In the genomic region with DNA sequence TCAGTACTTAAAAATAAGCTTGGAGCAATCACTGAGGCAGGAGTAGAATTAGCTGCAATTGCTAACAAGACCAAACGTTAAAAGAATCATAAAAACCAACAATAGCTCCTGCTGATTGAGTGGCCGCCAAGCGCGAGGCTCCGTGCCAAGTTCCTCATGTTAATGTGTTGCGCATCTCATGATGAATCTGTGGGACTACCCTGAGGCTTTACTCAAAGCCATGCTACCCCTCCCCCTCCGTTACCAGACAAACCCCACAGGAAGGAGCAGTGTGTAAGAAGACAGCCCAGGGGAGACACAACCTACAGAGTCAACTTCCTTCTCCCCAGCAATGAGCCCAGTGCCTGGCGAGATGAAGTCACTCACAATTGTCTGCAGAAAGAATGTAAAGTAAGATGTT, we compare ENCODE assay signal across 8 mouse cellular contexts. TPM values are rescaled to one million over a fixed set of nuclear protein-coding genes. Genes with fewer than 3 reads are reported as not detected.
A peak's percentile ranks its signal among the peaks of the same experiment; 100 is the strongest.
DNase-seq lines count a peak whose midpoint lies in the region; ATAC-seq and TF ChIP-seq lines count a peak whose summit lies in the region.

No protein-coding gene starts in this region.

- DNase-seq in forebrain, embryonic 14.5 days (ENCODE audit: low spot score) = peak; percentile 79
- no peak for DNase-seq in forebrain, embryonic 11.5 days (ENCODE audit: low spot score)
- DNase-seq in midbrain, embryonic 14.5 days = peak; percentile 63
- peak; percentile 51 for DNase-seq in hindbrain, postnatal 0 days (ENCODE audit: low spot score)
- DNase-seq in adrenal gland, postnatal 25 days = no peak

- H3K4me1 ChIP-seq in forebrain, embryonic 14.5 days (ENCODE audit: control insufficient read depth, insufficient read depth, low read length) = peaks cover 16% of the 10 kb centered on the region
- H3K4me1 ChIP-seq in forebrain, embryonic 11.5 days (replicated peaks; ENCODE audit: control insufficient read depth, insufficient read depth, low read length) = peaks cover 4% of the 10 kb centered on the region; the same call in 1 of the 2 replicates
- peaks cover 3% of the 10 kb centered on the region; the same call in 1 of the 2 replicates for H3K4me1 ChIP-seq in midbrain, embryonic 14.5 days (ENCODE audit: control insufficient read depth, insufficient read depth, low read length)
- H3K4me1 ChIP-seq in midbrain, embryonic 13.5 days (replicated peaks) = peaks cover 7% of the 10 kb centered on the region; the same call in 1 of the 2 replicates
- H3K4me1 ChIP-seq in hindbrain, postnatal 0 days (ENCODE audit: insufficient read depth, low read length) = peaks cover 8% of the 10 kb centered on the region; the same call in 1 of the 2 replicates
- peaks cover 28% of the 10 kb centered on the region for H3K4me1 ChIP-seq in neural tube, embryonic 13.5 days (replicated peaks)
- no peaks in the 10 kb centered on the region for H3K4me1 ChIP-seq in midbrain, embryonic 16.5 days (ENCODE audit: control insufficient read depth, insufficient read depth, low read length)

- TF ChIP-seq CTCF in hindbrain, postnatal 0 days (IDR thresholded peaks at IDR 0.05; ENCODE audit: low read depth) = no peak

- ATAC-seq in forebrain, embryonic 14.5 days = peak; percentile 56
- ATAC-seq in forebrain, embryonic 11.5 days (replicated peaks; ENCODE audit: low FRiP score) = no peak
- ATAC-seq in midbrain, embryonic 14.5 days (ENCODE audit: low FRiP score, low TSS enrichment) = no peak
- no peak for ATAC-seq in midbrain, embryonic 13.5 days
- ATAC-seq in hindbrain, postnatal 0 days = no peak
- no peak for ATAC-seq in neural tube, embryonic 13.5 days (ENCODE audit: low read depth)
- ATAC-seq in midbrain, embryonic 16.5 days = no peak

- no peak overlapping the region for H3K4me3 ChIP-seq in forebrain, embryonic 14.5 days (ENCODE audit: low read depth, low read length)
- no peak overlapping the region for H3K4me3 ChIP-seq in forebrain, embryonic 11.5 days (ENCODE audit: low read depth, low read length)
- H3K4me3 ChIP-seq in midbrain, embryonic 14.5 days (replicated peaks; ENCODE audit: low read depth, low read length) = no peak overlapping the region
- H3K4me3 ChIP-seq in midbrain, embryonic 13.5 days (replicated peaks) = no peak overlapping the region
- H3K4me3 ChIP-seq in hindbrain, postnatal 0 days (ENCODE audit: low read length) = no peak overlapping the region
- no peak overlapping the region for H3K4me3 ChIP-seq in neural tube, embryonic 13.5 days
- H3K4me3 ChIP-seq in midbrain, embryonic 16.5 days (ENCODE audit: low read depth, low read length) = no peak overlapping the region

- H3K27ac ChIP-seq in forebrain, embryonic 14.5 days (ENCODE audit: low read depth, low read length) = no peak overlapping the region
- H3K27ac ChIP-seq in forebrain, embryonic 11.5 days (ENCODE audit: low read depth, low read length) = no peak overlapping the region
- H3K27ac ChIP-seq in midbrain, embryonic 14.5 days (replicated peaks; ENCODE audit: low read depth, low read length) = no peak overlapping the region
- no peak overlapping the region; the same call in 1 of the 2 replicates for H3K27ac ChIP-seq in midbrain, embryonic 13.5 days
- H3K27ac ChIP-seq in hindbrain, postnatal 0 days = no peak overlapping the region
- peak overlapping the region; percentile 33; the same call in 1 of the 2 replicates for H3K27ac ChIP-seq in neural tube, embryonic 13.5 days (replicated peaks)
- no peak overlapping the region for H3K27ac ChIP-seq in midbrain, embryonic 16.5 days (ENCODE audit: low read length)

- WGBS in forebrain, embryonic 14.5 days = 45% methylated on average over 8 of the region's 8 CpGs
- WGBS in forebrain, embryonic 11.5 days = 81% methylated on average over 8 of the region's 8 CpGs
- WGBS in midbrain, embryonic 14.5 days = 51% methylated on average over 8 of the region's 8 CpGs
- 63% methylated on average over 8 of the region's 8 CpGs for WGBS in midbrain, embryonic 13.5 days
- 28% methylated on average over 8 of the region's 8 CpGs for WGBS in hindbrain, postnatal 0 days
- WGBS in neural tube, embryonic 13.5 days = 24% methylated on average over 8 of the region's 8 CpGs
- 55% methylated on average over 8 of the region's 8 CpGs for WGBS in midbrain, embryonic 16.5 days

- no peaks in the 10 kb centered on the region for H3K27me3 ChIP-seq in forebrain, embryonic 14.5 days (replicated peaks; ENCODE audit: control insufficient read depth, insufficient read depth, low read length)
- H3K27me3 ChIP-seq in forebrain, embryonic 11.5 days (ENCODE audit: control insufficient read depth, insufficient read depth, low read length) = no peaks in the 10 kb centered on the region
- no peaks in the 10 kb centered on the region for H3K27me3 ChIP-seq in midbrain, embryonic 14.5 days (ENCODE audit: control insufficient read depth, insufficient read depth, low read length)
- H3K27me3 ChIP-seq in midbrain, embryonic 13.5 days = no peaks in the 10 kb centered on the region
- H3K27me3 ChIP-seq in hindbrain, postnatal 0 days (ENCODE audit: insufficient read depth, low read length) = no peaks in the 10 kb centered on the region
- no peaks in the 10 kb centered on the region for H3K27me3 ChIP-seq in neural tube, embryonic 13.5 days
- H3K27me3 ChIP-seq in midbrain, embryonic 16.5 days (ENCODE audit: control insufficient read depth, insufficient read depth, low read depth, low read length) = no peaks in the 10 kb centered on the region

- H3K4me2 ChIP-seq in forebrain, embryonic 14.5 days (ENCODE audit: low read length) = no peak overlapping the region
- no peak overlapping the region for H3K4me2 ChIP-seq in forebrain, embryonic 11.5 days (ENCODE audit: low read depth, low read length, severe bottlenecking)
- H3K4me2 ChIP-seq in midbrain, embryonic 14.5 days (ENCODE audit: low read length) = no peak overlapping the region
- H3K4me2 ChIP-seq in midbrain, embryonic 13.5 days (replicated peaks) = no peak overlapping the region
- H3K4me2 ChIP-seq in hindbrain, postnatal 0 days (ENCODE audit: low read depth, low read length) = no peak overlapping the region
- no peak overlapping the region for H3K4me2 ChIP-seq in neural tube, embryonic 13.5 days
- H3K4me2 ChIP-seq in midbrain, embryonic 16.5 days (ENCODE audit: low read length) = no peak overlapping the region

- no peaks in the 10 kb centered on the region for H3K36me3 ChIP-seq in forebrain, embryonic 14.5 days (ENCODE audit: control insufficient read depth, insufficient read depth, low read length)
- H3K36me3 ChIP-seq in forebrain, embryonic 11.5 days (ENCODE audit: control insufficient read depth, insufficient read depth, low read length) = no peaks in the 10 kb centered on the region
- H3K36me3 ChIP-seq in midbrain, embryonic 14.5 days (ENCODE audit: control insufficient read depth, insufficient read depth, low read length) = no peaks in the 10 kb centered on the region
- no peaks in the 10 kb centered on the region for H3K36me3 ChIP-seq in midbrain, embryonic 13.5 days
- H3K36me3 ChIP-seq in hindbrain, postnatal 0 days (ENCODE audit: insufficient read depth, low read length) = no peaks in the 10 kb centered on the region
- no peaks in the 10 kb centered on the region for H3K36me3 ChIP-seq in neural tube, embryonic 13.5 days
- no peaks in the 10 kb centered on the region for H3K36me3 ChIP-seq in midbrain, embryonic 16.5 days (ENCODE audit: control insufficient read depth, insufficient read depth, low read length)

- no peak overlapping the region for H3K9ac ChIP-seq in forebrain, embryonic 14.5 days (ENCODE audit: low read length)
- H3K9ac ChIP-seq in forebrain, embryonic 11.5 days (ENCODE audit: low read length) = no peak overlapping the region
- H3K9ac ChIP-seq in midbrain, embryonic 14.5 days (replicated peaks; ENCODE audit: low read length) = no peak overlapping the region
- H3K9ac ChIP-seq in midbrain, embryonic 13.5 days (replicated peaks) = no peak overlapping the region
- no peak overlapping the region for H3K9ac ChIP-seq in hindbrain, postnatal 0 days (replicated peaks; ENCODE audit: low read length)
- no peak overlapping the region for H3K9ac ChIP-seq in neural tube, embryonic 13.5 days
- H3K9ac ChIP-seq in midbrain, embryonic 16.5 days (ENCODE audit: low read depth, low read length) = no peak overlapping the region

- H3K9me3 ChIP-seq in forebrain, embryonic 14.5 days (replicated peaks; ENCODE audit: control insufficient read depth, low read length) = no peaks in the 10 kb centered on the region
- H3K9me3 ChIP-seq in forebrain, embryonic 11.5 days (ENCODE audit: control insufficient read depth, low read length) = no peaks in the 10 kb centered on the region
- H3K9me3 ChIP-seq in midbrain, embryonic 14.5 days (ENCODE audit: control insufficient read depth, low read length) = no peaks in the 10 kb centered on the region
- no peaks in the 10 kb centered on the region for H3K9me3 ChIP-seq in midbrain, embryonic 13.5 days
- H3K9me3 ChIP-seq in hindbrain, postnatal 0 days (ENCODE audit: low read length) = no peaks in the 10 kb centered on the region
- H3K9me3 ChIP-seq in neural tube, embryonic 13.5 days = no peaks in the 10 kb centered on the region
- H3K9me3 ChIP-seq in midbrain, embryonic 16.5 days (replicated peaks; ENCODE audit: control insufficient read depth, low read length, poor library complexity, severe bottlenecking) = no peaks in the 10 kb centered on the region

RNA-seq across cellular contexts. Expression of gene Myrip, which starts 41.5 kb away (rescaled TPM):
- polyA plus RNA-seq in forebrain, embryonic 14.5 days (2014; fragmentation: Nextera tagmentation; extraction: Ambion mirVana) = 0.89 and 1.3 TPM in 2 replicates
- polyA plus RNA-seq in forebrain, embryonic 11.5 days (2014; fragmentation: Nextera tagmentation; extraction: Ambion mirVana) = 0.28 and 0.86 TPM in 2 replicates
- 3.8 and 5.4 TPM in 2 replicates for polyA plus RNA-seq in midbrain, embryonic 14.5 days (2014; fragmentation: Nextera tagmentation; extraction: Ambion mirVana)
- 2.5 and 4.1 TPM in 2 replicates for polyA plus RNA-seq in midbrain, embryonic 13.5 days (2015; fragmentation: Nextera tagmentation; extraction: Ambion mirVana)
- total RNA-seq in hindbrain, postnatal 0 days (2014; rRNA removed) = 22.4 and 22.8 TPM in 2 replicates
- 7.0 and 7.5 TPM in 2 replicates for polyA plus RNA-seq in hindbrain, postnatal 0 days (2015; fragmentation: Nextera tagmentation; extraction: Ambion mirVana)
- 3.6 and 4.5 TPM in 2 replicates for polyA plus RNA-seq in neural tube, embryonic 13.5 days (2015; fragmentation: Nextera tagmentation; extraction: Ambion mirVana)
- polyA plus RNA-seq in midbrain, embryonic 16.5 days (2015; fragmentation: Nextera tagmentation; extraction: Ambion mirVana) = 6.0 and 6.6 TPM in 2 replicates
- total RNA-seq in adrenal gland, postnatal 25 days (2021) = 4.1 and 6.8 TPM in 2 replicates

Comparison
In these comparisons a context has a peak if more than half of its experiments do, and no peak if none do; other contexts are left out.
1. DNase-seq: peak in forebrain, embryonic 14.5 days (single experiment), midbrain, embryonic 14.5 days (single experiment) and hindbrain, postnatal 0 days (single experiment); none in forebrain, embryonic 11.5 days (single experiment) and adrenal gland, postnatal 25 days (single experiment).